9 mouse cellular contexts compared by ENCODE assay signal in genomic region chr12:12301815-12302214, GRCm38 (mm10). TPM values are rescaled to one million over a fixed set of nuclear protein-coding genes. Genes with fewer than 3 reads are reported as not detected.
A peak's percentile ranks its signal among the peaks of the same experiment; 100 is the strongest.
DNase-seq lines count a peak whose midpoint lies in the region; ATAC-seq and TF ChIP-seq lines count a peak whose summit lies in the region.
"Had no signal": no experiment of that assay in that cellular context is flagged by ENCODE, and none has a peak within 500 bp of the region (broad histone marks: within the 10 kb centered on the region; RNA-seq: fewer than 3 reads in every experiment).

No protein-coding gene starts in this region.

- H3K9me3 ChIP-seq in embryonic facial prominence, embryonic 14.5 days (ENCODE audit: control insufficient read depth, low read length), result no peaks in the 10 kb centered on the region
- no peaks in the 10 kb centered on the region for H3K9me3 ChIP-seq in embryonic facial prominence, embryonic 10.5 days
- no peaks in the 10 kb centered on the region for H3K9me3 ChIP-seq in lung, postnatal 0 days (ENCODE audit: low read length)
- H3K9me3 ChIP-seq: neural tube, embryonic 13.5 days had no signal

- 30% methylated on average over 4 of the region's 4 CpGs for WGBS in embryonic facial prominence, embryonic 14.5 days
- WGBS in embryonic facial prominence, embryonic 10.5 days, result 30% methylated on average over 4 of the region's 4 CpGs
- WGBS in lung, postnatal 0 days, result 25% methylated on average over 4 of the region's 4 CpGs

- peak; percentile 66 for TF ChIP-seq CTCF in lung, postnatal 0 days (IDR thresholded peaks at IDR 0.05)

- H3K4me1 ChIP-seq in embryonic facial prominence, embryonic 14.5 days (ENCODE audit: control insufficient read depth, insufficient read depth, low read length), result peaks cover 6% of the 10 kb centered on the region; the same call in 1 of the 2 replicates
- H3K4me1 ChIP-seq in embryonic facial prominence, embryonic 10.5 days, result peaks cover 10% of the 10 kb centered on the region
- H3K4me1 ChIP-seq in brown adipose tissue, adult 24 weeks (ENCODE audit: control insufficient read depth, insufficient read depth, insufficient read length, low read length), result peaks cover 35% of the 10 kb centered on the region
- H3K4me1 ChIP-seq in lung, postnatal 0 days (ENCODE audit: insufficient read depth, low read depth, low read length), result peaks cover 17% of the 10 kb centered on the region

- no peak for DNase-seq in embryonic facial prominence, embryonic 14.5 days (ENCODE audit: low spot score)
- no peak for DNase-seq in embryonic facial prominence, embryonic 10.5 days (ENCODE audit: low spot score)
- DNase-seq in lung, postnatal 0 days (ENCODE audit: low spot score), result peak; percentile 79
- DNase-seq in thymus, adult 18-20 months, result peak; percentile 56 to 71
- no peak for DNase-seq in left cerebral cortex, postnatal 14 days (ENCODE audit: low spot score in 2 of 2)
- no peak for DNase-seq in frontal cortex, postnatal 25 days (ENCODE audit: low spot score in 2 of 2)

- ATAC-seq in embryonic facial prominence, embryonic 14.5 days (ENCODE audit: low read depth), result 0 out of 2 replicates have a peak, but pooled peaks have one; percentile 44
- peak; percentile 95 to 98 for ATAC-seq in hematopoietic stem cell, adult 5-6 weeks (replicated peaks in 1 of 2; ENCODE audit: insufficient read depth in 1 of 2, low FRiP score in 2 of 2, low TSS enrichment in 1 of 2, low read depth in 1 of 2, poor library complexity in 2 of 2, severe bottlenecking in 2 of 2)
- peak; percentile 79 for ATAC-seq in lung, postnatal 0 days

- TF ChIP-seq EP300 in lung, postnatal 0 days (IDR thresholded peaks at IDR 0.05), result peak; percentile 42; the same call in 1 of the 2 replicates

- H3K9ac ChIP-seq in embryonic facial prominence, embryonic 14.5 days (ENCODE audit: low read depth, low read length), result no peak overlapping the region
- no peak overlapping the region for H3K9ac ChIP-seq in lung, postnatal 0 days (replicated peaks; ENCODE audit: low read depth)
- H3K9ac ChIP-seq: neural tube, embryonic 13.5 days had no signal

- H3K4me3 ChIP-seq in embryonic facial prominence, embryonic 14.5 days (ENCODE audit: low read depth, low read length), result no peak overlapping the region
- no peak overlapping the region for H3K4me3 ChIP-seq in embryonic facial prominence, embryonic 10.5 days
- H3K4me3 ChIP-seq in brown adipose tissue, adult 24 weeks (ENCODE audit: insufficient read depth, low read depth, low read length), result no peak overlapping the region
- H3K4me3 ChIP-seq in lung, postnatal 0 days (ENCODE audit: low read depth, low read length), result no peak overlapping the region
- H3K4me3 ChIP-seq: neural tube, embryonic 13.5 days had no signal

- H3K36me3 ChIP-seq in embryonic facial prominence, embryonic 14.5 days (ENCODE audit: control insufficient read depth, insufficient read depth, low read length), result no peaks in the 10 kb centered on the region
- no peaks in the 10 kb centered on the region for H3K36me3 ChIP-seq in embryonic facial prominence, embryonic 10.5 days (replicated peaks)
- H3K36me3 ChIP-seq in lung, postnatal 0 days (ENCODE audit: insufficient read depth, low read length), result no peaks in the 10 kb centered on the region; the same call in 1 of the 2 replicates

- intact Hi-C loops in left cerebral cortex, postnatal 14 days (cut with DNase I), result loop anchor here (5.0 kb wide), 1 partner anchor 40 kb away; the partner anchor contains the start of gene Fam49a

- H3K4me2 ChIP-seq in embryonic facial prominence, embryonic 14.5 days (ENCODE audit: low read depth, low read length), result no peak overlapping the region
- H3K4me2 ChIP-seq in lung, postnatal 0 days (replicated peaks; ENCODE audit: low read depth, low read length), result 0 out of 2 replicates have a peak overlapping the region, but pooled peaks have one; percentile 3
- H3K4me2 ChIP-seq: neural tube, embryonic 13.5 days had no signal

- no peak overlapping the region for H3K27ac ChIP-seq in embryonic facial prominence, embryonic 14.5 days (replicated peaks; ENCODE audit: low read depth, low read length)
- H3K27ac ChIP-seq in embryonic facial prominence, embryonic 10.5 days (replicated peaks), result no peak overlapping the region
- peak overlapping the region; percentile 44 for H3K27ac ChIP-seq in brown adipose tissue, adult 24 weeks (replicated peaks; ENCODE audit: low read depth, low read length)
- 0 out of 2 replicates have a peak overlapping the region, but pooled peaks have one; percentile 62 for H3K27ac ChIP-seq in lung, postnatal 0 days (ENCODE audit: low read length)
- H3K27ac ChIP-seq: neural tube, embryonic 13.5 days had no signal

- no peaks in the 10 kb centered on the region for H3K27me3 ChIP-seq in embryonic facial prominence, embryonic 14.5 days (replicated peaks; ENCODE audit: control insufficient read depth, insufficient read depth, low read length)
- no peaks in the 10 kb centered on the region for H3K27me3 ChIP-seq in embryonic facial prominence, embryonic 10.5 days (replicated peaks; ENCODE audit: low read depth, poor library complexity, severe bottlenecking)
- no peaks in the 10 kb centered on the region for H3K27me3 ChIP-seq in lung, postnatal 0 days (replicated peaks; ENCODE audit: insufficient read depth, low read length)
- H3K27me3 ChIP-seq: neural tube, embryonic 13.5 days had no signal

RNA-seq across cellular contexts. Expression of gene Fam49a, which starts 39.9 kb away (rescaled TPM):
- 14.4 and 16.0 TPM in 2 replicates for polyA plus RNA-seq in embryonic facial prominence, embryonic 14.5 days (2014; fragmentation: Nextera tagmentation; extraction: Ambion mirVana)
- 6.3 and 6.4 TPM in 2 replicates for polyA plus RNA-seq in embryonic facial prominence, embryonic 10.5 days (2016; fragmentation: Nextera tagmentation; extraction: Ambion mirVana)
- 16.8 and 23.9 TPM in 2 replicates for polyA plus RNA-seq in brown adipose tissue, adult 24 weeks (2012; ENCODE audit: insufficient read depth, insufficient read length, missing spikeins)
- total RNA-seq in hematopoietic stem cell, adult 5-6 weeks (2017), result 31.5 and 39.3 TPM in 2 replicates
- polyA plus RNA-seq in lung, postnatal 0 days (2015; fragmentation: Nextera tagmentation; extraction: Ambion mirVana), result 15.3 and 16.7 TPM in 2 replicates
- total RNA-seq in left cerebral cortex, postnatal 14 days (2021), result 100 to 1,000 TPM; 287 to 288 TPM

Comparison
In these comparisons a context has a peak if more than half of its experiments do, and no peak if none do; other contexts are left out.
1. ATAC-seq: peak in every context shown above with its lines; median percentile 96 in hematopoietic stem cell, adult 5-6 weeks; 79 in lung, postnatal 0 days; 44 in embryonic facial prominence, embryonic 14.5 days.
2. DNase-seq: peak in lung, postnatal 0 days (single experiment) and thymus, adult 18-20 months (2 of 2); none in embryonic facial prominence, embryonic 14.5 days (single experiment), embryonic facial prominence, embryonic 10.5 days (single experiment), left cerebral cortex, postnatal 14 days (0 of 2) and frontal cortex, postnatal 25 days (0 of 2).
3. H3K27ac ChIP-seq: peak in brown adipose tissue, adult 24 weeks (single experiment) and lung, postnatal 0 days (single experiment); none in embryonic facial prominence, embryonic 14.5 days (single experiment) and embryonic facial prominence, embryonic 10.5 days (single experiment).